Mouse (Mus musculus) embryonic facial prominence, embryonic 12.5 days (tissue): ENCODE data around the gene Bpgm. TPM values are rescaled to one million over a fixed set of nuclear protein-coding genes. Genes with fewer than 3 reads are reported as not detected.

Experiments
- polyA plus RNA-seq: library from polyadenylated mRNA; unstranded; fragments of >200 nt; fragmentation: Nextera tagmentation; extraction: Ambion mirVana; gene quantifications from 2 replicates; pipeline ENCODE4 v1.2.1, GENCODE M21; 2016

Bpgm gene
- polyA plus RNA-seq, 1 experiment from 2014 or later, result 49.2 TPM

Other genes with a start within 250 kb of the Bpgm start
- 172 and 174 TPM in 2 replicates for gene Akr1b3, start 158.7 kb upstream of the Bpgm start, polyA plus RNA-seq
- gene Akr1b8, start 122.1 kb upstream of the Bpgm start, polyA plus RNA-seq, result 17.9 and 18.3 TPM in 2 replicates
- gene Akr1b10, start 92.0 kb upstream of the Bpgm start, polyA plus RNA-seq, result 14.7 and 16.4 TPM in 2 replicates
- not detected in 2 replicates for gene Akr1b7, start 63.9 kb upstream of the Bpgm start, polyA plus RNA-seq
- 342 and 370 TPM in 2 replicates for gene Cald1, start 122.3 kb downstream of the Bpgm start, polyA plus RNA-seq